Mouse (Mus musculus) liver, postnatal 0 days (tissue): Measurements from ENCODE around the gene Slu7.

Experiments used
- CTCF ChIP-seq: sonication (generic); IDR thresholded peaks from 2 replicates; pipeline ENCODE4 v1.5.1; 2016; ENCODE audit warnings: antibody characterized with exemption, low read depth
- EP300 ChIP-seq: IDR thresholded peaks from 2 replicates; pipeline ENCODE4 v1.6.1; 2016; ENCODE audit warnings: antibody characterized with exemption, low read depth, mild to moderate bottlenecking

- TF ChIP-seq CTCF (no peak), EP300 (no peak)
Measured at GRCm38 (mm10) chr11:43495532-43495931, 62.0 kb downstream of the Slu7 start.
